Mouse (Mus musculus): ENCODE measurements around the gene Snap91. TPM values are rescaled to one million over a fixed set of nuclear protein-coding genes. Genes with fewer than 3 reads are reported as not detected.

Snap91 gene
- total and polyA plus RNA-seq, 3 experiments, result 3.8 to 5.8 (median 4.8) TPM

- Histone ChIP-seq H3K79me2 (replicated peaks; ENCODE audit: control insufficient read depth, insufficient read depth, low read length) (no peaks in the 10 kb centered on the region), H3K4me3 (no peak overlapping the region), H3K27me3 (ENCODE audit: control insufficient read depth, insufficient read depth, low read length) (no peaks in the 10 kb centered on the region), H3K27ac (no peak overlapping the region), H3K9ac (ENCODE audit: low read depth, low read length) (no peak overlapping the region), H3K36me3 (ENCODE audit: control insufficient read depth, insufficient read depth, low read length) (no peaks in the 10 kb centered on the region), H3K4me1 (ENCODE audit: control insufficient read depth, insufficient read depth, low read length) (no peaks in the 10 kb centered on the region)
- TF ChIP-seq POLR2A (IDR thresholded peaks at IDR 0.05; ENCODE audit: insufficient read depth, low read depth, low read length), result no peak
- no peak for TF ChIP-seq EP300 (IDR thresholded peaks at IDR 0.05; ENCODE audit: insufficient read depth, low read depth, low read length)
- no peak for TF ChIP-seq CTCF (IDR thresholded peaks at IDR 0.05)
- WGBS, result 61% methylated on average over 8 of the region's 8 CpGs
- DNase-seq, result no peak
- intact Hi-C loops (cut with DNase I), result no loop called here
Observed at GRCm38 (mm10) chr9:86762477-86763376, 117.7 kb downstream of the Snap91 start.

- Histone ChIP-seq H3K27ac (no peak overlapping the region), H3K9ac (ENCODE audit: low read depth, low read length) (no peak overlapping the region), H3K79me2 (replicated peaks; ENCODE audit: control insufficient read depth, insufficient read depth, low read length) (no peaks in the 10 kb centered on the region), H3K27me3 (ENCODE audit: control insufficient read depth, insufficient read depth, low read length) (no peaks in the 10 kb centered on the region), H3K4me3 (no peak overlapping the region), H3K4me1 (ENCODE audit: control insufficient read depth, insufficient read depth, low read length) (no peaks in the 10 kb centered on the region), H3K36me3 (ENCODE audit: control insufficient read depth, insufficient read depth, low read length) (no peaks in the 10 kb centered on the region)
- TF ChIP-seq CTCF (IDR thresholded peaks at IDR 0.05) (peak; percentile 84), POLR2A (IDR thresholded peaks at IDR 0.05; ENCODE audit: insufficient read depth, low read depth, low read length) (no peak), EP300 (IDR thresholded peaks at IDR 0.05; ENCODE audit: insufficient read depth, low read depth, low read length) (peak; percentile 97)
- peak; percentile 38 to 58 for DNase-seq
- intact Hi-C loops (cut with DNase I), result loop anchor here (1.0 to 5.0 kb wide), 2 partner anchors 99 to 153 kb away; no protein-coding TSS in a partner anchor
- 25% methylated on average over 13 of the region's 13 CpGs for WGBS
Observed at GRCm38 (mm10) chr9:86745926-86746581, 134.4 kb downstream of the Snap91 start.

GRCm38 (mm10) chr9:86744041-86744440 is 136.4 kb downstream of the Snap91 start:
- no peaks in the 10 kb centered on the region for H3K4me1 ChIP-seq (ENCODE audit: control insufficient read depth, insufficient read depth, low read length)
- H3K27me3 ChIP-seq (ENCODE audit: control insufficient read depth, insufficient read depth, low read length), result no peaks in the 10 kb centered on the region
- no peak overlapping the region for H3K9ac ChIP-seq (ENCODE audit: low read depth, low read length)
- H3K36me3 ChIP-seq (ENCODE audit: control insufficient read depth, insufficient read depth, low read length), result no peaks in the 10 kb centered on the region
- no peak for DNase-seq
- 46% methylated on average over 5 of the region's 5 CpGs for WGBS
- H3K4me3 ChIP-seq, result no peak overlapping the region
- H3K27ac ChIP-seq, result no peak overlapping the region
- H3K79me2 ChIP-seq (replicated peaks; ENCODE audit: control insufficient read depth, insufficient read depth, low read length), result no peaks in the 10 kb centered on the region
- intact Hi-C loops (cut with DNase I), result no loop called here
- TF ChIP-seq POLR2A (IDR thresholded peaks at IDR 0.05; ENCODE audit: insufficient read depth, low read depth, low read length) (no peak), CTCF (IDR thresholded peaks at IDR 0.05) (no peak), EP300 (IDR thresholded peaks at IDR 0.05; ENCODE audit: insufficient read depth, low read depth, low read length) (no peak)

- no peak within 1 kb of the TSS for H3K9ac ChIP-seq (ENCODE audit: low read depth, low read length)
- no peaks in the 10 kb centered on the region for H3K36me3 ChIP-seq (ENCODE audit: control insufficient read depth, insufficient read depth, low read length)
- H3K27ac ChIP-seq, result no peak within 1 kb of the TSS
- no peak within 1 kb of the TSS for H3K4me3 ChIP-seq
- WGBS, result 8% methylated on average over 19 of the region's 19 CpGs
- TF ChIP-seq EP300 (IDR thresholded peaks at IDR 0.05; ENCODE audit: insufficient read depth, low read depth, low read length) (no peak), CTCF (IDR thresholded peaks at IDR 0.05) (no peak), POLR2A (IDR thresholded peaks at IDR 0.05; ENCODE audit: insufficient read depth, low read depth, low read length) (no peak)
- intact Hi-C loops (cut with DNase I), result no loop called here
- no peaks in the 10 kb centered on the region for H3K79me2 ChIP-seq (replicated peaks; ENCODE audit: control insufficient read depth, insufficient read depth, low read length)
- H3K27me3 ChIP-seq (ENCODE audit: control insufficient read depth, insufficient read depth, low read length), result no peaks in the 10 kb centered on the region
- no peak for DNase-seq
- no peaks in the 10 kb centered on the region for H3K4me1 ChIP-seq (ENCODE audit: control insufficient read depth, insufficient read depth, low read length)
Observed at GRCm38 (mm10) chr9:86742959-86743911, 137.2 kb downstream of the Snap91 start, which contains the start of gene Prss35. Gene Prss35, plus strand, starts transcription at chr9:86743649.

- WGBS, result 47% methylated on average over 3 of the region's 3 CpGs
- H3K36me3 ChIP-seq (ENCODE audit: control insufficient read depth, insufficient read depth, low read length), result no peaks in the 10 kb centered on the region
- no peaks in the 10 kb centered on the region for H3K4me1 ChIP-seq (ENCODE audit: control insufficient read depth, insufficient read depth, low read length)
- DNase-seq, result no peak
- H3K79me2 ChIP-seq (replicated peaks; ENCODE audit: control insufficient read depth, insufficient read depth, low read length), result no peaks in the 10 kb centered on the region
- no peak overlapping the region for H3K27ac ChIP-seq
- TF ChIP-seq CTCF (IDR thresholded peaks at IDR 0.05), result no peak
- no peak for TF ChIP-seq EP300 (IDR thresholded peaks at IDR 0.05; ENCODE audit: insufficient read depth, low read depth, low read length)
- no peak for TF ChIP-seq POLR2A (IDR thresholded peaks at IDR 0.05; ENCODE audit: insufficient read depth, low read depth, low read length)
- no peak overlapping the region for H3K4me3 ChIP-seq
- intact Hi-C loops (cut with DNase I), result no loop called here
- no peaks in the 10 kb centered on the region for H3K27me3 ChIP-seq (ENCODE audit: control insufficient read depth, insufficient read depth, low read length)
- H3K9ac ChIP-seq (ENCODE audit: low read depth, low read length), result no peak overlapping the region
Observed at GRCm38 (mm10) chr9:86739971-86740370, 140.5 kb downstream of the Snap91 start.

All from heart, adult 2 months (tissue).